Mouse (Mus musculus) heart, postnatal 0 days (tissue): Measurements from ENCODE around the gene Cd164l2.

ENCODE experiments used
- CTCF ChIP-seq: IDR thresholded peaks from 2 replicates; pipeline ENCODE4 v1.5.1; 2016; ENCODE audit warnings: antibody characterized with exemption, control low read depth, low read depth
- EP300 ChIP-seq: IDR thresholded peaks from 2 replicates; pipeline ENCODE4 v1.6.1; 2016; ENCODE audit warnings: antibody characterized with exemption, low read depth

DNA sequence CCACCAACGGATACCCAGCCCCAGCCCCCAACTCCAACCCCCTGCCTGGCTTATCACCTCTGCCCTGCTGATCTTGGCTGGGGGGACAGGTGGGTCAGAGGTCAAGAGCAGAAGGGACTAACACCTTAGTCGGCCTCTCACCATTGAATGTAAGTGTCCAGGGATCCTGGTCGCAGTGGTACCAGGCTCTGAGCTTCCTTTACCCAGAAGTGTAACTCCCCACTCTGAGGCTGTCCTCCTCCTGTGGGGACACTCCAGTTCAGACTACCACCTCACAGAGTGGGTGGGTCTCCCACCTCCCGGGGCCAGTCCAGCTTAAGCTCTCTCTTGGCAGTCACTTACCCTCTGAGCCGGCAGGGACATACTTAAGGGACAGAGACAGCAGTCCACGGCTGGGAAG, 43.5 kb downstream of the Cd164l2 start:
- TF ChIP-seq CTCF (no peak), EP300 (no peak)
